Mouse (Mus musculus) layer of hippocampus, adult 6 months (tissue): ENCODE data around the gene Rab22a. TPM values are rescaled to one million over a fixed set of nuclear protein-coding genes. Genes with fewer than 3 reads are reported as not detected.

ENCODE experiments used
- long read RNA-seq, 2 experiments: library from polyadenylated mRNA; unstranded; transcript quantifications; one replicate each; pipeline ENCODE4 v2.0.0; 2019 to 2020
- microRNA-seq: library from miRNA; unstranded; fragments of <30 nt; microRNA quantifications from one replicate; pipeline ENCODE4 v1.2.0, GENCODE M21; 2020
- polyA plus RNA-seq: library from polyadenylated mRNA; unstranded; fragments of <200 nt; fragmentation: Nextera tagmentation; gene quantifications from 2 replicates; pipeline ENCODE4 v1.2.3, GENCODE M21; 2021

Gene Rab22a
- polyA plus RNA-seq: 3.4 and 3.5 TPM in 2 replicates
- long read RNA-seq, experiment 1, full-length matches to known transcripts: 5 of 23 reads
- long read RNA-seq, experiment 1, partial matches to known transcripts: 0 of 23 reads
- long read RNA-seq, experiment 1, other reads (novel, unspliced or antisense): 18 of 23 reads
- long read RNA-seq, experiment 2, full-length matches to known transcripts: 42 of 57 reads
- long read RNA-seq, experiment 2, partial matches to known transcripts: 10 of 57 reads
- long read RNA-seq, experiment 2, other reads (novel, unspliced or antisense): 5 of 57 reads

DNA sequence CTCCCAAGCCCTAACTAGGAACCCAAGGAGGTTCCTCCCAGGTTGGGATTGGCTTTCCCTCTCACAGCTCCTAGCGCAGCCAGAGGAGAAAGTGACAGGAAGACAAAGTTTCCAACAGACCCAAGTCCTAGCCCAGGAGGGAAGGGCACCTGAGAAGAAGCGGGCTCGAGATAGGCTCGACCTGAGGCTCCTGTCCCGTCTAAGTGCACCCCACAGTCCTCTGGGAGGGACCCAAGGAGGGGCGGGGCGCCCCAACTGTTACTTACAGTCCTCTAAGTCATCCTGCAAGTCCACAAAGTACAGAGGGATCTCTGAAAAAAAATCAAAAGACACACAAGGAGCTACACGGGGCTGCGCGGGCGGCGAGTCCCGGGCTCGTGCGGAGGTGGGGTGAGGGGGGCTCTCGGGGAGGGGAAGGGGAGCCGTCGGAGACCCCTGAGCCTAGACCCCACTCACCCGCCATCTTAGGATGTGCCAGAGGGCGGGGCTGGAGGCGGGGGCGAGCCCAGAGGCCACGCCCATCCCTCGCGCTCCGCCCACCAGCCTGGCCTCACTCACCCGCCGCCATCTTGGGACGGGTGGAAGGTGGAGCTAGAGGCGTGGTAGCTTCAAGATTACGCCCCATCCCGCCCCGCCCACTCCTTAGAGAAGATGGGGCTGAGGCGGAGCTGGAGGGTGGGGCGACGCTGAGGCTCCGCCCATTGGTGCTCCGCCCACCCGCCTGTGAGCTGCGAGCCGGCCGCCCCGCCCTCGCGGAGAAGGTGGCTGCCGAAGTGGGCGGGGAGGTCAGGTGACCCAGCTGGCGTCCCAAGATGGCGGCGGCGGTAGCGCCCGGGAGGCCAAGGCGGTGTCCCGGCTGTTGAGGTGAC, at the start of gene Rab22a:
Gene Rab22a, plus strand, starts transcription at position 704 of the 869 bp plus-strand sequence.

DNA sequence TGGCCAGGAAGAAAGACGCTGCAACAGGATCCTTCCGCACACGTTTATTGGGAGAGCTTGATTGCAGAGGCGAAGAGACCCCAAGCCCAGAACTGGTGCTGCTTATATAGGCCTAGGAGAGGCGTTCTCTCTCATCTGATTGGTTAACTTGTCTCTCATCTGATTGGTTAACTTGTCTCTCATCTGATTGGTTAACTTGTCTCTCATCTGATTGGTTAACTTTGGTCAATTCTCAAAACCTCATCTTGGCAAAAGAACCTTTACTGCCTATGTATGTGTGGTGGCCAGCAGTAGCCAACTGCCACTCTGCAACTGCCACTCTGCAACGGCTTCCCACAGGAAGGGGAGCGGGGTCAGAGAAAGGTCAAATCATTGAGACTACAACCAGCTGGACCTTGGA, 59.6 kb downstream of the Rab22a start, which contains the start of gene 1700010B08Rik:
Gene 1700010B08Rik, plus strand, starts transcription at position 301 of the 400 bp plus-strand sequence.

DNA sequence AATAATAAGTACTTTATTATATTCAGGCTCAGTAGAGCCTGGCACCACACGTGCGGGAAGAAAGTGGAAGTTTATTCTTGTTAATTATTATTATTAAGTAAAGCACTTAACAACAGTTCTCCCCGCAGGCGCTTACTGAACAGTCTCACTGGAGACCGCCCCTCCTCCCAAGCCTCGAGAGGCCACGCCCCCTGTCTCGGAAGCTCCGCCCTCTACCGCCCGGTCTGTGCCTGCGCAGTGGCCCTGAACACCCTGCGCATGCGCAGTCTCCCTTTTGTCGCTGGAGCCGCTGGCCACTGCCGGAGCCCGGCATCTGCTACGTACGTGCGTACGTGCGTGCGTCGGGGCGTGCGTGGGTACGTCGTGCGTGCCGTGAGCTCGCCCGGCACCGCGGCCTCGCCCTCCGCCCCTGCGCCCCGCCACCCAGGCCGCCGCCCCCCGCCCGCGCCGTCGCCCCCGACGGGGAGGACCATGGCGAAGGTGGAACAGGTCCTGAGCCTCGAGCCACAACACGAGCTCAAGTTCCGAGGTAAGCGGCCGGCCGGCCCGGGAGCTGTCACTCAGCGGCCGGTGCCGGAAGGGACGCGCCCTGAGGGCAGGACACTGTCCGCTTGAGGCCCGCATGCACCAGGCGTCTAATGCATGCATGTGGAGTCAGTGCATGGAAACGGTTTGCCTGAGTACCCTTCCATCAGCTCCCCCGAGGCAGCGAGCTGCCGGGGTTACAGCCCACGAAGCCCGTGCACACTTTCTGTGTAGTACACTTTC, 77.8 kb downstream of the Rab22a start, which contains the start of gene Vapb:
Gene Vapb, plus strand, starts transcription at position 290 of the 768 bp plus-strand sequence.

Small RNA genes lying within 50 kb of the gene (microRNA-seq; reads per million reads assigned to microRNA genes)
- gene Mir6340: not detected

Other genes with a start within 250 kb of the Rab22a start
- not detected in 2 replicates for gene 1700021F07Rik, start 137.2 kb upstream of the Rab22a start, polyA plus RNA-seq
- not detected in 2 replicates for gene Ankrd60, start 81.4 kb upstream of the Rab22a start, polyA plus RNA-seq
- not detected in 2 replicates for gene 1700010B08Rik, start 59.7 kb downstream of the Rab22a start, polyA plus RNA-seq
- gene Vapb, start 77.8 kb downstream of the Rab22a start, polyA plus RNA-seq: 3.8 and 4.6 TPM in 2 replicates